Mouse (Mus musculus): ENCODE results near the gene Itgam.
"Not testable (repeated sequence)": the region's sequence is repeated elsewhere in the genome, so short reads cannot be mapped to it uniquely, and the experiment has no call there.

Itgam gene

DNA sequence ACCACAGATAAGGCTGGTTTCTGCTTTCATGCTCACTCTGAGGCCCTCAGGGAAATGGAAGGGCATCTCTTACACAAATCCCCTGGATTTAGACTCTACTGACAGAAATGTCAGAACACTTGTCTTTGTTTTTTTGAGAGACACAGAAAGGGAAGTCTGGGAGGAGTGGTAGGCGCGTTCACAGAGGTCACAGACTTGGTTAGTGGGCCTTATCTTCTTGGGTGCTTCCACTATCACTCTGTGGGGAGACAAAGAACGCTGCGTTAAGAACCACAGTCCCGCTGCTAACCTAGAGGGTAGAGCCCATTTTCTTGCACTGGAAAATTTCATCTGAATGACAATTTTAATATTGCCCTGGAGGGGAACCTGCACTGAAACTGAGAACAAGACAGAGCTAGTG lies 69.7 kb downstream of the Itgam start:
- DNase-seq (ENCODE audit: low spot score): no peak

DNA sequence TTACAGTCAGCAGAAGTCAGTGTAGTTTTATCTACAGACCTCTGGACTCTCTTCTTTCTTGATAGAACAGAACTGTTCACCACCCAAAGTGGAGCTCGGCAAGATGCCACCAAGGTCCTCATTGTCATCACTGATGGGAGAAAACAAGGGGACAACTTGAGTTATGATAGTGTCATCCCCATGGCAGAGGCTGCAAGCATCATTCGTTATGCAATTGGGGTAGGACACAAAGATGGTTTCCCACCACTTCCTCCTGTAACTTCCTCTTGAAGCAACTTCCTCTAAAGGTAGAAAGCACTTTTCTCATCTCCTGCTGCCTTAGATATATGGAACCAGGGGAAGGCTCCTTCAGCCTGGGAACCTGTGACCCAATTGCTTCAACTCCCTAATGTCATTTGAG lies 71.2 kb downstream of the Itgam start:
- DNase-seq (ENCODE audit: low spot score): no peak

DNA sequence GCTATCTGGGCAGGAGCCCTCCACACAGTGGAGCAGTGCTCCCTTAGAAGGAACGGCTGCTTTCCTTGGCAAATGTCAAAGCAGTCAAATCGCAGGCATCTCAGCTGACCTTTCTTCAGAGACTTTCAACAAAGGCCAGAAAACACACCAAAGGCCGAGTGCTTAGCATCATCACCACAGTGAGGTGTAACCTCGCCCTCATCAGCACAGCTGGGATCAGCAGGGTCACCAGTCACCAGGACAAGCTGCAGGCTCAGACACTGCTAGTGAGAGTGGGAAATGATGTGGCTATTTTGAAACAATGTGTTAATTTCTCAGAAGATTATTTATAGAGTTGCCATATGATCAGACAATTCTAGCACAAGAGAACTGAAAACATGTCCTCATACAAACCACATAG lies 74.5 kb downstream of the Itgam start:
- no peak for DNase-seq (ENCODE audit: low spot score)

DNA sequence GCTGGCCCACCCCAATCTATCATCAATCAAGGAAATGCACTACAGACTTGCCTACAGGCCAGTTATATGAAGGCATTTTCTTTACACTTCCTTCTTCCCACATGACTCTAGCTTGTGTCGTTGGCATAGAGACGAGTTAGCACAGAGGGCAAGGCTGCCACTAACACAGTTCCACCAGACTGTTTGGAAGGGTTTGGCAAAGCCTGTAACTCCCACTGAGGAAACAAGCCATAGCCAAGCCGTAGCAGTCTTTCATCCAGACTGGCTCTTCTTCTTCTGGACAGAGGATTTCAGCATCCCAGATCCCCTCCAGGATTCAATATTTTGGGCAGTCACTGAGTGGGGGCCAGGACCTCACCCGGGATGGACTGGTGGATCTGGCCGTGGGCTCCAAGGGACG lies 77.2 kb downstream of the Itgam start:
- no peak for DNase-seq (ENCODE audit: low spot score)

DNA sequence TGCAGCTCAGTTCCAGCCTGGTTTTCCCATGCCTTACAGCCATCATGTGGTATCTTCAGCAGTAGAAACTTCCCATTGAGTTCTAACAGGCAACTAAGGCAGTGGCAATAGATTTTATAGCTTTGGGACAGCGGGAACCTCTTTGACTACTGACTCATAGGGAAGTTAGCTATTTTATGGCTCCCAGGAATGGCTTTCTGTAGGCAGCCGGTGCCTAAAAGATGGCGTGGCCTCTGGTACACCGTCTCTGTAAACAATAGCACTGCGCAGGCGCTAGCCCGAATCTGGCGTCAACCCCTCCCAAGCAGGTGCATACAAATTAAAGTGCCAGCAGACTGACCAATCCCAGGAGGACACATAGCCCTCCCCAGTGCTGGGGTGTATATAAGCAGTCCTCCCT lies 88.5 kb downstream of the Itgam start:
- DNase-seq (ENCODE audit: low spot score): no peak

DNA sequence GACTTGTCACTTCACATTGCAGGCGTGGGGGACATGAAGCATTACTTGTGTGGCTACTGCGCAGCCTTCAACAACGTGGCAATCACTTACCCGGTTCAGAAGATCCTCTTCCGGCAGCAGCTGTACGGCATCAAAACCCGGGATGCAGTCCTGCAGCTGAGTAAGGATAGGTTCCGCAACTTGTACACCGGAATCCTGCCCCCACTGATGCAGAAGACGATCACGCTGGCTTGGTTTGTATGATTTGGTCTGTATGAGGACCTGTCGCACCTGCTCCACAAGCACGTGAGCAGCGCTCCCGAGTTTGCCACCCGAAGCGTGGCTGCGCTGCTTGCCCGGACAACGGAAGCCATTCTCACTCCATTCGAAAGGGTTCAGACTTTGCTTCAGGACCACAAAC lies 91.6 kb downstream of the Itgam start, which contains the start of gene Itgad:
Gene Itgad (plus strand): TSS at position 301 of the 400 bp plus-strand sequence.
- DNase-seq (ENCODE audit: low spot score): no peak

DNA sequence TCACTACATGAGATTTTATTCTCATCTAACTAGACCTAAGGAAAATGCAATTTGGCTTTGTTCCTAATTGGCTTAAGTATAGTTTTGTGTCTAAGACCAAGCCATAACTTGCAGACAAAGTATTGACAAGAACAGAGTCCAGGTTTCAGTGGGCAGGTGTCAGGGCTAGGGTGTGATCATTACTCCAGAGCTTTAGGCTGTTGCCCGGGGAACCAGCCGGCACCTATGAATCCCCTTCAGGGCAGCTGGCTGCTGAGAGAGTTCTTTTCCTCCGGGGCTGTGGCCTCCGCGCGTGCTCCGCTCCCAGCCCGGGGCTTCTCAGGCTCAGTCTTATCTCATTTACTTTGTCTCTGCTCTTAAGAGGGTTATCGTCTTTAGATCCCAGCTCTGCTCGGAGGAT lies 92.5 kb downstream of the Itgam start:
- DNase-seq (ENCODE audit: low spot score): no peak

DNA sequence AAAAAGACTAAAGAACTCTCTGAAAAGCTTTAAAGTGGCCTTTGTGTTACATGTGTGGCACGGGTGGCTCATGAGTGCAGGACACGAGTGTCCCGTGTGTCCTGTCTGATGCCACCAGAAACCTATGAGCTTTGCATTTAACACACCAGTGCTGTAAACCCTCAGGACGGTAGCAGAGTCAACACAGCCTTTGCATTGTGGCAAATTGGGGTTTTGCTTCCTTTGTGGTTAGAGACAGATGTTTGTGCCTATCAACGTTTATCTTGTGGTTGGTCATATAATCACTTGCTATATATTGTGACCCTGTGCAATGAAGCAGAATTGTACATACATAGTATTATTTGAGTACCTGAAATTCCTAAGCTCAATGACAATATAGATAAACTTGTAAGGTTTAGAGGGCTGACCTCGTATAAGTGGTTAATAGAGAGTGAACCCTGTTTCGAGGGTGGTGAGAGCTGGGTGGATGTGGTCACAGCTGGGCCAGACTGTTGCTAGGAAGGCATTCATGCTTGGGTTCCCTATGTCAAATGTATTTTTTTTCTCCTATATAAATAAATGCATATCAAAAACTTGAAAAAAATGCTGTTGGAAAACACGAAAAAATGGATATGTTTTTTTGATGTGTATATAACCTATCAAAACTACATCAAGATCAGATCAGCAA lies 96.4 kb downstream of the Itgam start:
- DNase-seq (ENCODE audit: low spot score): not testable (repeated sequence)

DNA sequence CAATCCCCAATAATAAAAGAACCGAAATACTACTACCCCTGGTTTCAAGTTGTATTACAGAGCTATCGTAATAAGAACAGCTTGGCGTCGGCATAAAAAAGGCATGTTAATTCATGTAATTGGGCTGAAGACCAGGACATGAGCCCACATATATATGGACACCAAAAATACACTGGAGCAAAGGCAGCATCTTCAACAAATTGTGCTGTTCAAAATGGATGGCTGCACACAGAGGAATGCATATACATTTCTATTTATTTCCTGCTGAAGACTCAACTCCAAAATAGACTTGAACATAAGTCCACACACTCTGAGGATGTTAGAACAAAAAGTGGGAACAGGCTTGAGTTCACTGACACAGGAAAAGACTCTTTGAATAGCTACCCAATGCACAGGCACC lies 101.6 kb downstream of the Itgam start:
- DNase-seq (ENCODE audit: low spot score): no peak

DNA sequence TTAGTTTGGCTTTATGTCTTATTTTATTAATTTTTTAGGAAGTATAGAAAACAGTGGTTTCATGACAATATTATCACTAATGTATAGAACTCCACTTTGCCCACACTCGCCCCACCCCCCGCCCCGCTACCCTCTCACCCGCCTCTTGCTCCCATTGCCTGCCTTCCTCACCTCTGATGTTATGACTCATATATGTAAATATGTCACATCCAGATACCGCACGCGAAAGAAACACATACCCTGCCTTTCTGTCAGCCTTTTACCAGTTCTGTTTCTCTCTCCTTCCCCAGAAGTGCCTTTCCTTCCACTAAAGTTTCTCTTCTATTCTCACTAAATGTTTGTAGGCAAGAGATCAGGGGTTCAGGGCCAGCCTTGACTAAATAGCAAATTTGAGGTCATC lies 104.0 kb downstream of the Itgam start:
- DNase-seq (ENCODE audit: low spot score): no peak
